Mouse (Mus musculus): ENCODE data around the gene Olfr298. TPM values are rescaled to one million over a fixed set of nuclear protein-coding genes. Genes with fewer than 3 reads are reported as not detected.

Olfr298 gene
- not detected in 2 replicates for polyA plus RNA-seq (2015; fragmentation: Nextera tagmentation; extraction: Ambion mirVana)

DNA sequence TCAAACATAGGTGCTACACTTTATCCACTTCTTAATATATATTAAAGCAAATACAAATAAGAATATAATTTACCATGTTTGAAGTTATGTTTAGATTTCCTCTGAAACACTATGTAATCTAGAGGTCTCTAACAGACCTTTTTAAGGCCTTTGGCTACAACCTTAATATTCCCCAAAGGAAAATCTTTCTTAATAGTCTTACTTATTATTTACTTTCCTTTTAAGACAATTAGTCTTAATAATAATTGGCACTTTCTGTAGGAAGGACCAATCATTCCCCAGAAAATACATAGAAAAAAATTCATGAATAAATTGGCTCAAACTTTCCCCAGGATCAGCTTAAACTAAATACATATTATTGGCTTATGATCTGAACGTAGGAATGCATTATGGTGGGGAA is at the start of gene Olfr298:
Olfr298 (minus strand) TSS at position 101 of the 400 bp plus-strand sequence.
- DNase-seq (ENCODE audit: low spot score), result no peak

DNA sequence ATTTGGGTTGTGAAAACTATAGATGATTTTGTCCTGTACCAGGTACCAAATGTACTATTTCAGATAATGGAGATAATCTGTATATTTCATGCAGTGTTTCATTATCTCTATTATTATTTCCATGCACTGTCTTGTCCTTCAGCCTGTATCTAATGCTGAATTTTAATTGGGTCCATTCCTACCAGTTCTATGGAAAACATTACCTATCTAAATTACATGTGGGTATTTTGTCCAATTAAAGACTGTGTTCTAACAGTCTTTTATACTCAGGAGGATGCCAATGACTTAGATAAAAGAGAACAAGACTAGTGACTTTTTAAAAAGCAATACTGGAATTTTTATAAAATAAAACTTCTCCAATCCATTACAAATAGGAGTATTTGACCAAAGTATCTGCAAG is 27.4 kb upstream of the Olfr298 start, which contains the start of gene Olfr297:
Olfr297 (plus strand) TSS at position 301 of the 400 bp plus-strand sequence.
- DNase-seq (ENCODE audit: low spot score), result no peak

DNA sequence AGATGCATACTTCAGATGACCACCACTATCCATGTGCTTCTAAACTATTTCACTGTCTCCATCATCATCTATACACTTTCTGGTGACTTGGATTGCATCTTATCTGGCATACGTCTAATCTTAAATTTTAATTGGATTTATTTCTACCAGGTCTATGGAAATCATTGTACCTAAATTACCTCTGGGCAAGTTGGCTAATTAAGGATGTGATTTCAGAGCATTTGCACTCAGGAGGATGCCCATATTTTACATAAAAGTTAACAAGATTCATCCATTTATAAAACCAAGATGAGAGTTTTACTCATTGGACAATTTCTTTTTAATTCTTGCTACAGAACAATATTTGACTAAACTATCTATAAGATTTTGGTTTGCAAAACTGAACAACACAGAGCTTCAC is 32.7 kb downstream of the Olfr298 start, which contains the start of gene Olfr299:
Olfr299 (plus strand) TSS at position 301 of the 400 bp plus-strand sequence.
- DNase-seq (ENCODE audit: low spot score), result no peak

Other genes starting within 250 kb of the Olfr298 start
- gene Vmn2r76, start 246.2 kb downstream of the Olfr298 start, polyA plus RNA-seq (2015; fragmentation: Nextera tagmentation; extraction: Ambion mirVana), result not detected in 2 replicates
- not detected in 2 replicates for gene Olfr310, start 215.3 kb downstream of the Olfr298 start, polyA plus RNA-seq (2015; fragmentation: Nextera tagmentation; extraction: Ambion mirVana)
- gene Olfr309, start 178.8 kb downstream of the Olfr298 start, polyA plus RNA-seq (2015; fragmentation: Nextera tagmentation; extraction: Ambion mirVana), result not detected in 2 replicates
- not detected in 2 replicates for gene Olfr308, start 166.9 kb downstream of the Olfr298 start, polyA plus RNA-seq (2015; fragmentation: Nextera tagmentation; extraction: Ambion mirVana)
- not detected in 2 replicates for gene Olfr307, start 154.9 kb downstream of the Olfr298 start, polyA plus RNA-seq (2015; fragmentation: Nextera tagmentation; extraction: Ambion mirVana)
- gene Olfr305, start 125.6 kb downstream of the Olfr298 start, polyA plus RNA-seq (2015; fragmentation: Nextera tagmentation; extraction: Ambion mirVana), result not detected in 2 replicates
- not detected in 2 replicates for gene Olfr304, start 105.8 kb downstream of the Olfr298 start, polyA plus RNA-seq (2015; fragmentation: Nextera tagmentation; extraction: Ambion mirVana)
- gene Olfr303, start 94.7 kb downstream of the Olfr298 start, polyA plus RNA-seq (2015; fragmentation: Nextera tagmentation; extraction: Ambion mirVana), result not detected in 2 replicates
- not detected in 2 replicates for gene Olfr301, start 88.6 kb downstream of the Olfr298 start, polyA plus RNA-seq (2015; fragmentation: Nextera tagmentation; extraction: Ambion mirVana)
- not detected in 2 replicates for gene Olfr299, start 32.6 kb downstream of the Olfr298 start, polyA plus RNA-seq (2015; fragmentation: Nextera tagmentation; extraction: Ambion mirVana)
- not detected in 2 replicates for gene Olfr297, start 27.5 kb upstream of the Olfr298 start, polyA plus RNA-seq (2015; fragmentation: Nextera tagmentation; extraction: Ambion mirVana)
- gene Olfr295, start 91.4 kb upstream of the Olfr298 start, polyA plus RNA-seq (2015; fragmentation: Nextera tagmentation; extraction: Ambion mirVana), result not detected in 2 replicates
- not detected in 2 replicates for gene Olfr294, start 124.2 kb upstream of the Olfr298 start, polyA plus RNA-seq (2015; fragmentation: Nextera tagmentation; extraction: Ambion mirVana)
- gene Olfr293, start 156.6 kb upstream of the Olfr298 start, polyA plus RNA-seq (2015; fragmentation: Nextera tagmentation; extraction: Ambion mirVana), result not detected in 2 replicates
- gene Olfr292, start 195.8 kb upstream of the Olfr298 start, polyA plus RNA-seq (2015; fragmentation: Nextera tagmentation; extraction: Ambion mirVana), result not detected in 2 replicates